Mouse (Mus musculus) kidney, adult 18-20 months (tissue): ENCODE data around the gene Gps1.
"Not testable (repeated sequence)": the region's sequence is repeated elsewhere in the genome, so short reads cannot be mapped to it uniquely, and the experiment has no call there.

ENCODE experiments used
- DNase-seq: peaks from one replicate; pipeline ENCODE4 v3.0.0; 2021

Gps1 gene

DNA sequence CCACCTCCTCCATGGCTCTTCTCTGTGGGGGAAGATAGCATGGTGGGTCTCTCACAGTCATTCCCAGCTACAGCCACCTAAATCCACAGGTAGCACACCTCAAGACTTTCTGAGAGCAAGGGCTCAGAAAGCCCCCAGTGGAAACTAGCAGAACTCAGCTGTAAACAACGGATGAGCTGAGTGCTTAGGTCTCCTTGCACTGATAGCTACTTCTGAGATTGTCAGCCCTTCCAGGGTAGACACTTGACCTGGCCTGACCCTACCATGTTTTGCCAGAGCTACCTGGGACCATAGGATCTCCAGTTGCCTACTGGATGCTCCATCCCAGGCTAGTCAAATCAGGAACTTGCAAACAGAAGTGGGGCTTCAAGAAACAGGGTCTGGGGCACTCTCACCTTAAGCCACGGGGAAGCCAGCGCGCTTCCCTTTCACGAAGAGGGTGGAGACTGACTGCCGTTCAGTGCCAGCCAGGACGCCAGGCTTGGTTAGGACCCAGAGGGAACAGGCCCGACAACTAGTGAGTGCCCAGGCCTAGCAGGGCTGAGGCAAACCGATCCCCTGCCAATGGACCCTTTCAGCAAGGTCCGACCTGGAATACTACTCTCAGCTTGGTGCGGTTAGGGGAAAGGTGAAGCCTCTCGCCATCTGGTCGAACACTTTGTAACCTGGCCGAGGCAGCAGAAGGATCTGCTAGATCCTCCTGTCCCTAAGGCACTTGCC is 38.9 kb downstream of the Gps1 start:
- DNase-seq, result no peak

DNA sequence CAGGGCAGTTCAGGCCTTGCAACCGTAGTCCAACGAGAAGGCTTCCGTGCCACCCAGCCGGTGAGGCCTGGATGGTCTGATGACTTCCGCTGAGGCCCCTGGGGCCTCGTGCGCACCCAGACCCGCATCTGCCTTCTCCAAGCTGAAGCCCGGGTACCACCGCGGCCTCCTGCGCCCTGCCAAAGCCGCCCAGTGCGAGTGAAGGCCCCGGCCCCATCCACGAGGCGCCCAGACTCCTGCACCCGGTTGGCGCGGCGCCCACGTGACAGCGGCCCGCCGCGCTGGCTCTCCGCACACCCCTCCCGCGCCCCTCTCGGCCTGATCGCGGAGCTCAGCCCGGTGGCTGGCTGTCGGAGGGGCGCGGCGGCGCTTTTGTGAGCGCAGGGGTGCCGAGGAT is 39.5 kb downstream of the Gps1 start:
- no peak for DNase-seq

DNA sequence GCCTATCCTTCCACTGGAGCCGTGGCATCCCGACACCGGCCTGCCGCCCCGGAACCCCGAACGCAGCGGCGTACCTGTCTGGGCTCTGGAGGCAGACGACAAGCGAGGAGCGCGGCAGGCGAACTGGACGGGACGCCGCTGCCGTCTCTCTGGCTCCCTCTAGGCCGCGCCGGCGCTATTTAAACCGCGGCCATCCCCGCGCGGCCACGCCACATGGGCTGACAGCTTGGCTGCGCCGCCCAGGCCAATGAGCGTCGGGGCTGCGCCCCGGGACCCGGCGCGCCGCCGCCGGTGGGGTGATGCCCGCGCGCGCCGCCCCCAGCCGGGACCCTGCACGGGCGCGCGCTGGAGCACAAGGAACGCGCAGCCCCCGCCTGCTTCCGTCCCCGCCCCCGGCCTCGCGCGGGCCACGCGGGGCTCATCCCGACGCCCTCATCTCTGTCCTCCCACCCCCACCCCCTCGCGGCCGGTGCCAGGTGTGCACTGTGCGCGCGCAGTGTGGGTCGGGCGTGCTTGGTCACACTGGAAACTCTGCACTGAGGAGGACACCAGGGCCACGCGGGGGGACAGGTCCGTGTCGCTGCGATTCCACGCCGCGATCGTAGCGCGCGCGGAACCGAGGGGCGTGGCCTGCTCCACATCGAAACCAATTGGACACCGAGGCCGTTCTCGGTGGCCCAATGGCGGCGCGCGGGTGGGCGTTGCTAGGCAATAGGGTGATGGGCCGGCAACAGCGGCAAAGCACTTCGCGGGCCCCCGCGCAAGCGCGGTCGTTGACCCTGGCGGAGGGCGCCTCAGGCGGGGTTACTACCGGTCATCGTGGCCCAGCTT is 40.1 kb downstream of the Gps1 start, which contains the start of gene Fasn:
TSS of gene Fasn (minus strand) at position 592 of the 831 bp plus-strand sequence.
- peak; percentile 95 for DNase-seq

DNA sequence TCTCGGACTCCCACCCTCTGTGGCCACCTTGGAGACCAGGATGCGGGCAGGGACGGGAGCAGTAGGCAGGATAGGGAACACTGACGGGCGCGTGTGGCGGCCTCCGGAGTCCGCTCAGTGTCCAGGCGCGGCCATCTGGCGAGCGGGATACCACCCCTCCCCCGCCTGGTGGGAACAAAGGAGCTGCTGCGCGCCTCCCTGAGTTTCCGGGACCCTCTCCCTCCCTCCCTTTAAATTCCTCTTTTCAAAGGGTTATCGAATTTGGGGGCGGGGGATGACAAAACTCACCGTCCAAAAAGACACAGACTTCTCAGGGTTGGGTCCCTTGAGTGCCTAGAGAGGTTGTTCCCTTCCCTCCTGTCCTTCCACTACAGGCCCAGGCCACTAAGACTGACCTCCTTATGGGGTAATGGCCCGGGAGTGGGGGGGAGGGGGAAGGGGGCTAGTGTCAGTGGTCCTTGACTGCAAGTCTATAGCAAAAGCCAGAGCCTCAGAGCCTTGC is 40.8 kb downstream of the Gps1 start:
- no peak for DNase-seq

DNA sequence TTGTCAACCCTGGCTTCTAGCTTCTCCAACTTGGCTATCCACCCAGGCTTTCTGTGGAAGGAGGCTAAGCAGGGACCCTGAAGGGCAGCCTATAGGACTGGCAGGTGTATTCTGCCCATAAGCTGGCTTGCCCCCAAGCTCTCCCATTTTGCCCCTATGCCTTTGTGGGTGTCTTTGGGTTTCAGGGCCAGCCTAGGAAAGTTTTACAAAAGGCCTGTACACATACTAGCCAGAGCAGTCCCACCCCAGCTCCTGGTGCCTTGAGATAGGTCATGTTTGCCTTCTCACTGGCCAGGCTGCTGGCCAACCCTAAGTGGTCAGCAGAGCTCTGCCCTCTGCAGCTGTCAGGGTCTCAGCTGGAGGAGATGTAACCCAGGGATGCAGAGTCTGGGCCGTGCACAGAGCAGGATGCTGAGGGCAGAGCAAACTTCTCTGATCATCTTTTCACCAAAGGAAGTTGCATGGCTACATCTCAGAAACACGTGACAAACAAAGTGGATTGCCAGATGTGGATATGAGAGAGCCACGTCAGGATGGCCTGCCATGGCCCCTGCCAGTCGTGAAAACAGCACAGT is 41.3 kb downstream of the Gps1 start:
- DNase-seq, result no peak

DNA sequence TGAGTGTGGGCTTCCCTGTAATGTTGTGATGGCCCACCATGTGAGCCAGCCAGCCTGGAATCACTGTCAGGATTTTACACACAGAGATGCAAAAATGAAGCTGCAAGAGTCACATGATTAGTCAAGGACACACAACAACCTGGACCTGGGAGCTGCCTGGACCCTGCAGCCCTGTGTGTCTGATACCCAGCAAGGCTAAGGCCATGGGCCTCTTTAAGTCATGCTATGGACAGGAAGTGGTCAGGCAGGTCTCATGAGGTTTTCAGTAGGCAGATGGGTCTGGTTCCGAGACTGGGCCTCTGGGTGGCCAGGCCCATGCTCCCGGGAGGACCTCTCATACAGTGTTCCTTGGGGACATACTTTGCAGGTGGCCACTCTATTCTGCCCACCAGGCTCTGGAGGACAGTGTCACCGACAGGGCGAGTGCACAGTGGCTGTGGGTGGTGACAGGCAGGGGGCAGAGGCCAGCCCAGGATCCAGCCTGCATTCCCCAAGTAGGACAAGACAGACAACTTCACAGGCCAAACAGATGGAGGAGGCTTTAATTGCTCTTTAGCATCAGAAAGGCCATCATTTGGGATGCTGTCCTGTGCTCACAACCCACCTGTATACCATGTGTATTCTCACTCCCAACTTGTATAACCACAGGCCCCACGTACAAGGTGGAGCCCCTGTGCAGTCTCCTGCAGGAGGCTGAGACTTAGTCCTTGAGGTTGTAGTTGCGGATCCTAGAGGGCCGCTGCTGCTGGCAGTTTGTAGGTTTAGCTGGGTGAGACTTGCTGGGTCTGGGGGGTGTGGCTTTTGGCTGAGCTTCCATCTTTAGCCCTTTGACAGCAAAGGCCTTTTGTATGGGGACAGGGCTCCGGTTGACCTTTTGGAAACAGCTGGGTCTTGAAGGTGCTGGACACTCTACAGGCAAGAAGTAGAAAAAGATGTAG is 42.2 kb downstream of the Gps1 start:
- DNase-seq, result no peak

DNA sequence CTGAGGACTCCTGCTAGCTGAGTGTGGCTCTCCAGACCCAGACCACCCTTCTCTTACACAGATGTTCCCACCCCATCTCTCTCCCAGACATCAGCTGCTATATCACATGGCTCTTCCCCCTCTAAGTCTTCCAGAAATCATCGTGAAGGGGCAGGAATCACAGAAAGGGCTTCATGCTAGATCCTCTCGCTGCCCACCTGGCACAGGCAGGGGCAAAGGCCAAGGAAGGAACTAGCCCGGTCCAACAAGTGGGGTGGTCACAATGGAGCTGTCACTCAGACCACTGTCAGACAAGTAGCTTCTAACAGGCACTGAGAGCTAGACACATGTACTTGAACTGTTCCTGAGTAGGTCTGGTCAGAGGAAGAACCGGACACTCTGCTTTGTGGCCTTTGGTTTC is 44.3 kb downstream of the Gps1 start:
- no peak for DNase-seq

DNA sequence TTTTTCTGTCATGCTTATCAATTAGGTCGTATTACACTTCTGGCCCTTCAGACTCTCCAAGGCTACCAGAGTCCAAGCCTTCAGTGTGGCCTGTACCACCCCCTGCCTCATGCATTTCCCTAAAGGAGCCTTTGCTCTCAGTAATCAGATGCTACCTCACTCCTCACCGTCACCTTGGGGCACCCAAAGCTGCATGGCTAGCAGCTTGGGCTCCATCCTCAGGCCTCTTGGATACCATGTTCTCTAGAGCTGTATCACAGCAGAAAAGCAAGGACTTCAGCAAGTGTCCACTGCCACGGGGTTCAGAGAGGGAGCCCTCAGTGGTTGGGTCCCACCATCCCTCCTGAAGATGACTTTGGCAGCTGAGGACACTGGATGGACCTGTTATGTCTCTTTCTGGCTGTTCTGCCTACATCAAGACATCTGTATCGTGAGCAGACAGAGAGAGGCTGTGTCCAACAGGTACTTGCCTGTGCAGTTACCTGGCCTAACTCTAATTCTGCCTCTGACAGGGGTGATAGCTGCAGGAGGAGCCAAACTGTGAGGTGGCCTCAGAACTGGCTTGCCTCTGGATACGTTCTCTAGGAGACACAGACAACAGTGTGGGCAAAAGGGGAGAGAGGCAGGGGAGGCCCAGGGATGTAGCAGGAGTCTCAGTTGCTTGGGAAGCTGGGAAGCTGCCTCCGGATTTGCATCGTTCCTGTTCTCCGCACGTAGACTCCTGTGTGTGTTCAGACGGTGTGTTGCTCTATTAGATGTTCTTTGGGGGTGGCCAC is 45.9 kb downstream of the Gps1 start:
- no peak for DNase-seq

DNA sequence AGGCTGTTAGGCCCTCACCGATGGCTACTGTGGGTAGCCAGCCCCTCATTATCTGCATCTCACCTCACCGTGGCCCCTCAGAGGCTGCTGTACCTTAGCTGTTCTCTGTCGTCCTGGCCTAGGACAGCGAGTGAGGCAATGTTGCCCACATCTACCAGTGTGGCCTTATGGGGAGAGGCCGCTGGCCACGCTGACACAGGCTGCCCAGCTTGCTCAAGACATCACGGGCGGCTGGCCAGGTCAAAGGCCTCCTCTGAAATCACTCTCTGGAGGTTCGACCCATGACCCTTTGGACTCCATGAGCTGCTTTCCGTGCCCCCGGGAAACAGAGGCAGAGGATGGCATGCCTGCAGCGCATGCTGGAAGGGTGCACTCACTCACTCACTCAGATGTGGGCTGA is 46.6 kb downstream of the Gps1 start:
- peak; percentile 64 for DNase-seq

DNA sequence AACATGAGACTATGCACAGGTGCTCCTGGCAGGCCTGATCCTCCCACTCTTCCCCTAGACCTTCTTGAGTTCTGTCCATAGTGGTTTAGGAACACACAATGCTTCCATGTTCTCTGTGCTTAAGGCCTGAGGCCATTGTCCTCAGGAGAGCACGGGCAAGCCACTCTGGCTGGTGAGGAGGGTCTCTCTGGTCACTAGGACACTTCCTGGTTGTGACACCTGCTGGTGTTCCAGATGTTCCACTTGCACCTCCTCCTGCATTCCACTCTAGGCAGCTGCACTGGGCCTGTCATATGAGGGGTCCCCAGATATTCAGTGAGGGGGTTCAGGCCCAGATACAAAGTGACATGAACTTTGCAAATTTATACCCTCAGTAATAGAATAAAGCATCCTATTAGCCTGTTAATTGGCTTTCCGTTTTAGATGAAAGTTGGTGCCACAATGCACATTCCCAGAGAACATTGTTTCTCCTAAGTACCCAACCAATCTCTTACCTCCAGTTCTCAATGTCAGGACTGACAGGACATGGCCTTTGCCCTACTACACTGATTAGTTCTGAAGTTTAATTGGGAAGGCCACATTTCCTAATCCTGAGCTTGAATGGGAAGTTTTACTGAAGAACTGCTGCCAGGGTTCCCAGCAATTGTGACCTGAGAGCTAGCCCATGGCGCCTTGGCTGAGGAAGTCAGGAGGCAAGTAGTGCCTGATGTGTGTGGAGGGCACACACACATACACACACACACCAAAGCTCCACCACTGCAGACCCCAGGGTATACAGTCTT is 47.8 kb downstream of the Gps1 start:
- no peak for DNase-seq

DNA sequence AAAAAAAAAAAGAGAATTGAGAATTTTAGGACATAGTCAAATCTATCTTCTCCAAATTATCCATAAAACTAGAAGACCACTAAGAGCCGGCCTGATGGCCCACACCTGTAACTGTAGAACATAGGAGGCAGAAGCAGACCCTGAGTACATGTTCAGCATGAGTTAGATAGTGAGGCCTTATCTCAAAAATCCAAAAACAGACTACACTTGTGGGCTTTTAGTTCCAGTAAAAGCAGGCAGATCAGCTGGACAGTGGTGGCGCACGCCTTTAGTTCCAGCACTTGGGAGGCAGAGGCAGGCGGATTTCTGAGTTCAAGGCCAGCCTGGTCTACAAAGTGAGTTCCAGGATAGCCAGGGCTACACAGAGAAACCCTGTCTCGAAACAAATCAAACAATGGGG is 48.9 kb downstream of the Gps1 start:
- DNase-seq, result not testable (repeated sequence)

DNA sequence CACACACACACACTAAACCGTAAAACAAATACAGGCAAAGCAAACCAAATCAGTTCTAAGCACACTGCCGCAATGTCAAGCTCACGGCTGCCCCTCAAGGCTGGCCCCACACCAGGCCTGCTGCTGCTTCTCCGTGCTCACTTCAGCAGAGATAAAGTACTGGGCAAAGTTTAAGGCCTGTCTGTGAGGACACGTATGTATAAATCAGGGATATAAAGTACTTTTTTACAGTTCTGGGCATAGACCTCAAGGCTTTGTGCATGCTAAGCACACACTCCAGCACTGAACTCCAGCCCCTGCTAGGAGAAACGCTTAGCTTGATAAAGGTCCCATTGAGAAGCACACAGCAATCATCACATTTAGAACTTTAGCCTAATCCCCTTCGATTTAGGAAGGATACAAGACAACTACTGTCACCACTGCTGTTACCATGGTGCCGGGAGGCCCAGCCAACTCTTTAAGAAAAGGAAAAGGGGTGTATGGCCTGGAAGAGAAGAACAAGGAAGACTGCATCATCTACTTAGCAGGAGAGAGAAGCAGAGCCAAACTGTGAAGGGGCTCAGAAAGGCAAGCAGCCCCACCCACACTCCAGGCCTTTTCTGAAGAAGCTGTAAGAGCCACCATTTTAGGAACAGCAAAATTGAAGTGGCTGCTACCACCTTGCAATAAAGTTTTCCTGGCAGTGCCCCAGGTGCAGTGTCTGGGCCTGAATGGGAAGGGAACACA is 49.6 kb downstream of the Gps1 start:
- DNase-seq, result no peak
